Mouse (Mus musculus) embryonic facial prominence, embryonic 14.5 days (tissue): ENCODE data around the gene Sphk1. TPM values are rescaled to one million over a fixed set of nuclear protein-coding genes. Genes with fewer than 3 reads are reported as not detected.

Experiments used
- ATAC-seq: fragments of 200-750 bp; cut with Nextera tagmentation; 2 replicates; pipeline ENCODE4 v1.8.0; 2017; ENCODE audit warnings: low read depth, moderate number of reproducible peaks, moderate TSS enrichment
- DNase-seq: peaks from one replicate; pipeline ENCODE4 v3.0.0-alpha.2; 2015; ENCODE audit warnings: low spot score
- H3K27ac ChIP-seq: fragments of 300-500 bp; sonication (generic); replicated peaks from 2 replicates; pipeline ENCODE4 v1.5.1; 2014; ENCODE audit warnings: low read depth, mild to moderate bottlenecking, low read length, moderate library complexity
- H3K27me3 ChIP-seq: fragments of 300-500 bp; sonication (generic); replicated peaks from 2 replicates; pipeline ENCODE4 v1.6.1; 2014; ENCODE audit warnings: low read length; ENCODE audit not compliant: control insufficient read depth, insufficient read depth
- H3K36me3 ChIP-seq: fragments of 300-500 bp; sonication (generic); 2 replicates; pipeline ENCODE4 v1.6.1; 2014; ENCODE audit warnings: low read length, mixed read lengths; ENCODE audit not compliant: control insufficient read depth, insufficient read depth
- H3K4me1 ChIP-seq: fragments of 300-500 bp; sonication (generic); 2 replicates; pipeline ENCODE4 v1.6.1; 2014; ENCODE audit warnings: antibody characterized with exemption, low read length; ENCODE audit not compliant: control insufficient read depth, insufficient read depth
- H3K4me2 ChIP-seq: fragments of 300-500 bp; sonication (generic); 2 replicates; pipeline ENCODE4 v1.6.1; 2014; ENCODE audit warnings: low read depth, mild to moderate bottlenecking, low read length, moderate library complexity, mixed read lengths
- H3K4me3 ChIP-seq: fragments of 300-500 bp; sonication (generic); 2 replicates; pipeline ENCODE4 v1.5.1; 2014; ENCODE audit warnings: low read depth, mild to moderate bottlenecking, low read length
- H3K9ac ChIP-seq: fragments of 300-500 bp; sonication (generic); 2 replicates; pipeline ENCODE4 v1.6.1; 2014; ENCODE audit warnings: low read depth, mild to moderate bottlenecking, low read length, moderate library complexity, mixed read lengths
- H3K9me3 ChIP-seq: fragments of 300-500 bp; sonication (generic); 2 replicates; pipeline ENCODE4 v1.6.1; 2016; ENCODE audit warnings: low read length; ENCODE audit not compliant: control insufficient read depth
- WGBS: fragments of 180-500 bp; shearing (Covaris S2); extraction: QIAGEN DNeasy Blood & Tissue Kit; methylation state at CpG from one replicate; pipeline ENCODE4 v1.1.7; 2014; 5-methylcytosine and 5-hydroxymethylcytosine counted together
- polyA plus RNA-seq: library from polyadenylated mRNA; unstranded; fragments of >200 nt; fragmentation: Nextera tagmentation; extraction: Ambion mirVana; gene quantifications from 2 replicates; pipeline ENCODE4 v1.2.1, GENCODE M21; 2014

Sphk1 gene
- polyA plus RNA-seq, 1 experiment from 2014 or later = 7.8 TPM

DNA sequence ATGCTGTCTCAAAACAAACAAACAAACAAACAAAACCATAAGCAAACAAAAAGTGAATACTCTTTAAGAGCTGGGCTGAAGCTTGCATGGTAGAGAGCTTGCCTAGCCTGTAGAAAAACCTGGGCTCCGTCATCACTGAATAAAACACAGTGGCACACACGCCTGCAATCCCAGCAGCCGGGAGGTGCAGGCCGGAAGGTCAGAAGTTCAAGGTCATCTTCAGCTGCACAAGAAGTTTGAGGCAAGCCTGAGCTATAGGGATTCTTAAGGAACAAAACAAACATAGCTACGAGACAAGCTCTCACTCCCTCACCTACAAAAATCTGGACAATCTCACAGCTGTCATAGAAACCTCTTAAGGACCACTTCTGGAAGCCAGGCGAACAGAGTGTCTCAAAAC, 55.0 kb downstream of the Sphk1 start:
- DNase-seq = no peak
- no peak overlapping the region for H3K4me2 ChIP-seq
- peaks cover 6% of the 10 kb centered on the region; the same call in 1 of the 2 replicates for H3K4me1 ChIP-seq
- no peak overlapping the region for H3K27ac ChIP-seq
- no peak for ATAC-seq
- H3K27me3 ChIP-seq = no peaks in the 10 kb centered on the region
- H3K9me3 ChIP-seq = no peaks in the 10 kb centered on the region
- 72% methylated on average over 6 of the region's 6 CpGs for WGBS
- no peak overlapping the region for H3K9ac ChIP-seq
- no peaks in the 10 kb centered on the region for H3K36me3 ChIP-seq
- H3K4me3 ChIP-seq = no peak overlapping the region

Other genes with a start within 250 kb of the Sphk1 start
- 0.29 and 0.60 TPM in 2 replicates for gene Galr2, start 250.0 kb upstream of the Sphk1 start, polyA plus RNA-seq
- 60.5 and 71.2 TPM in 2 replicates for gene Exoc7, start 223.7 kb upstream of the Sphk1 start, polyA plus RNA-seq
- 7.1 and 13.7 TPM in 2 replicates for gene Foxj1, start 195.5 kb upstream of the Sphk1 start, polyA plus RNA-seq
- gene Rnf157, start 117.9 kb upstream of the Sphk1 start, polyA plus RNA-seq = 17.7 and 18.2 TPM in 2 replicates
- gene Ubald2, start 96.8 kb upstream of the Sphk1 start, polyA plus RNA-seq = 46.3 and 47.6 TPM in 2 replicates
- 0.14 and 0.30 TPM in 2 replicates for gene Qrich2, start 64.7 kb upstream of the Sphk1 start, polyA plus RNA-seq
- 122 and 145 TPM in 2 replicates for gene Prpsap1, start 36.7 kb upstream of the Sphk1 start, polyA plus RNA-seq
- gene Ube2o, start 50.5 kb downstream of the Sphk1 start, polyA plus RNA-seq = 15.4 and 17.4 TPM in 2 replicates
- not detected in 2 replicates for gene Aanat, start 55.5 kb downstream of the Sphk1 start, polyA plus RNA-seq
- gene Rhbdf2, start 96.1 kb downstream of the Sphk1 start, polyA plus RNA-seq = 3.6 and 4.4 TPM in 2 replicates
- 0.84 and 2.3 TPM in 2 replicates for gene Prcd, start 122.6 kb downstream of the Sphk1 start, polyA plus RNA-seq
- gene Cygb, start 123.4 kb downstream of the Sphk1 start, polyA plus RNA-seq = 17.8 and 20.5 TPM in 2 replicates
- 0.11 TPM in 1 of 2 replicates, not detected in the other for gene St6galnac1, start 244.6 kb downstream of the Sphk1 start, polyA plus RNA-seq